Comparison of ENCODE assay signal across 7 mouse cellular contexts in genomic region chr7:66060066-66060956, GRCm38 (mm10). TPM values are rescaled to one million over a fixed set of nuclear protein-coding genes. Genes with fewer than 3 reads are reported as not detected.
A peak's percentile ranks its signal among the peaks of the same experiment; 100 is the strongest.
DNase-seq lines count a peak whose midpoint lies in the region; ATAC-seq lines count a peak whose summit lies in the region.

No protein-coding gene starts in this region.

- peak overlapping the region; percentile 93 for H3K9ac ChIP-seq in midbrain, embryonic 12.5 days (replicated peaks)

- H3K4me2 ChIP-seq in midbrain, embryonic 12.5 days (replicated peaks) = peak overlapping the region; percentile 88

- WGBS in embryonic facial prominence, embryonic 10.5 days = under 1% methylated on average over 64 of the region's 64 CpGs
- WGBS in limb, embryonic 10.5 days = under 1% methylated on average over 64 of the region's 64 CpGs
- WGBS in midbrain, embryonic 12.5 days = under 1% methylated on average over 64 of the region's 64 CpGs

- H3K27ac ChIP-seq in embryonic facial prominence, embryonic 10.5 days (replicated peaks) = peak overlapping the region; percentile 88
- peak overlapping the region; percentile 95 for H3K27ac ChIP-seq in limb, embryonic 10.5 days
- H3K27ac ChIP-seq in midbrain, embryonic 12.5 days (replicated peaks) = peak overlapping the region; percentile 73

- H3K4me1 ChIP-seq in embryonic facial prominence, embryonic 10.5 days = peaks cover 15% of the 10 kb centered on the region
- peaks cover 15% of the 10 kb centered on the region for H3K4me1 ChIP-seq in limb, embryonic 10.5 days
- H3K4me1 ChIP-seq in midbrain, embryonic 12.5 days = peaks cover 17% of the 10 kb centered on the region

- H3K9me3 ChIP-seq in embryonic facial prominence, embryonic 10.5 days = no peaks in the 10 kb centered on the region
- H3K9me3 ChIP-seq in limb, embryonic 10.5 days (replicated peaks) = no peaks in the 10 kb centered on the region
- H3K9me3 ChIP-seq in midbrain, embryonic 12.5 days = no peaks in the 10 kb centered on the region

- H3K27me3 ChIP-seq in embryonic facial prominence, embryonic 10.5 days (replicated peaks; ENCODE audit: low read depth, poor library complexity, severe bottlenecking) = 0 out of 2 replicates have a peak, but pooled peaks cover 5% of the 10 kb centered on the region
- H3K27me3 ChIP-seq in limb, embryonic 10.5 days (ENCODE audit: low read depth, poor library complexity, severe bottlenecking) = no peaks in the 10 kb centered on the region; the same call in 1 of the 2 replicates
- H3K27me3 ChIP-seq in midbrain, embryonic 12.5 days = peaks cover 10% of the 10 kb centered on the region; the same call in 1 of the 2 replicates

- peak overlapping the region; percentile 84 for H3K4me3 ChIP-seq in embryonic facial prominence, embryonic 10.5 days
- peak overlapping the region; percentile 98 for H3K4me3 ChIP-seq in limb, embryonic 10.5 days
- H3K4me3 ChIP-seq in midbrain, embryonic 12.5 days = peak overlapping the region; percentile 97

- DNase-seq in adrenal gland, postnatal 14 days = peak; percentile 94
- peak; percentile 93 for DNase-seq in embryonic facial prominence, embryonic 10.5 days (ENCODE audit: low spot score)
- peak; percentile 85 for DNase-seq in kidney, adult 11 months
- peak; percentile 94 for DNase-seq in limb, embryonic 10.5 days (ENCODE audit: low spot score)
- DNase-seq in skeletal muscle tissue, adult 2 months (ENCODE audit: low read depth, low spot score) = peak; percentile 68

- ATAC-seq in granulocyte monocyte progenitor cell, adult 5-6 weeks (replicated peaks; ENCODE audit: poor library complexity, severe bottlenecking) = peak; percentile 94
- peak; percentile 95 for ATAC-seq in midbrain, embryonic 12.5 days (ENCODE audit: low FRiP score, low read depth)

- H3K36me3 ChIP-seq in embryonic facial prominence, embryonic 10.5 days (replicated peaks) = peaks cover 30% of the 10 kb centered on the region
- peaks cover 33% of the 10 kb centered on the region for H3K36me3 ChIP-seq in limb, embryonic 10.5 days
- peaks cover 26% of the 10 kb centered on the region for H3K36me3 ChIP-seq in midbrain, embryonic 12.5 days

RNA-seq across cellular contexts. Expression of gene Snrpa1, which starts 1.5 kb away (rescaled TPM):
- total RNA-seq in adrenal gland, postnatal 14 days (2021) = 36.2 and 41.7 TPM in 2 replicates
- polyA plus RNA-seq in embryonic facial prominence, embryonic 10.5 days (2016; fragmentation: Nextera tagmentation; extraction: Ambion mirVana) = 273 and 281 TPM in 2 replicates
- total RNA-seq in granulocyte monocyte progenitor cell, adult 5-6 weeks (2014; fragmentation: Nextera tagmentation) = 137 and 142 TPM in 2 replicates
- total RNA-seq in granulocyte monocyte progenitor cell, adult 5-6 weeks (2017) = 132 and 144 TPM in 2 replicates
- polyA plus RNA-seq in limb, embryonic 10.5 days (2016; fragmentation: Nextera tagmentation; extraction: Ambion mirVana) = 276 and 312 TPM in 2 replicates
- polyA plus RNA-seq in midbrain, embryonic 12.5 days (2016; fragmentation: Nextera tagmentation; extraction: Ambion mirVana) = 193 and 201 TPM in 2 replicates

RNA-seq across cellular contexts. Expression of gene Gm45213, which starts 16.9 kb away (rescaled TPM):
- total RNA-seq in adrenal gland, postnatal 14 days (2021) = not detected in 2 replicates
- polyA plus RNA-seq in embryonic facial prominence, embryonic 10.5 days (2016; fragmentation: Nextera tagmentation; extraction: Ambion mirVana) = not detected in 2 replicates
- not detected in 2 replicates for total RNA-seq in granulocyte monocyte progenitor cell, adult 5-6 weeks (2014; fragmentation: Nextera tagmentation)
- total RNA-seq in granulocyte monocyte progenitor cell, adult 5-6 weeks (2017) = not detected in 2 replicates
- not detected in 2 replicates for polyA plus RNA-seq in limb, embryonic 10.5 days (2016; fragmentation: Nextera tagmentation; extraction: Ambion mirVana)
- polyA plus RNA-seq in midbrain, embryonic 12.5 days (2016; fragmentation: Nextera tagmentation; extraction: Ambion mirVana) = not detected in 2 replicates

RNA-seq across cellular contexts. Expression of gene Selenos, which starts 19.1 kb away (rescaled TPM):
- total RNA-seq in adrenal gland, postnatal 14 days (2021) = 81.4 and 90.2 TPM in 2 replicates
- polyA plus RNA-seq in embryonic facial prominence, embryonic 10.5 days (2016; fragmentation: Nextera tagmentation; extraction: Ambion mirVana) = 83.2 and 85.8 TPM in 2 replicates
- total RNA-seq in granulocyte monocyte progenitor cell, adult 5-6 weeks (2014; fragmentation: Nextera tagmentation) = 113 and 129 TPM in 2 replicates
- total RNA-seq in granulocyte monocyte progenitor cell, adult 5-6 weeks (2017) = 155 and 185 TPM in 2 replicates
- polyA plus RNA-seq in limb, embryonic 10.5 days (2016; fragmentation: Nextera tagmentation; extraction: Ambion mirVana) = 83.0 and 83.5 TPM in 2 replicates
- polyA plus RNA-seq in midbrain, embryonic 12.5 days (2016; fragmentation: Nextera tagmentation; extraction: Ambion mirVana) = 75.6 and 76.8 TPM in 2 replicates

RNA-seq across cellular contexts. Expression of gene Chsy1, which starts 49.0 kb away (rescaled TPM):
- 18.0 and 18.9 TPM in 2 replicates for total RNA-seq in adrenal gland, postnatal 14 days (2021)
- 12.5 and 13.4 TPM in 2 replicates for polyA plus RNA-seq in embryonic facial prominence, embryonic 10.5 days (2016; fragmentation: Nextera tagmentation; extraction: Ambion mirVana)
- 41.8 and 47.6 TPM in 2 replicates for total RNA-seq in granulocyte monocyte progenitor cell, adult 5-6 weeks (2014; fragmentation: Nextera tagmentation)
- 69.2 and 79.4 TPM in 2 replicates for total RNA-seq in granulocyte monocyte progenitor cell, adult 5-6 weeks (2017)
- 12.9 and 14.8 TPM in 2 replicates for polyA plus RNA-seq in limb, embryonic 10.5 days (2016; fragmentation: Nextera tagmentation; extraction: Ambion mirVana)
- 13.2 and 13.3 TPM in 2 replicates for polyA plus RNA-seq in midbrain, embryonic 12.5 days (2016; fragmentation: Nextera tagmentation; extraction: Ambion mirVana)

Comparison
In these comparisons a context has a peak if more than half of its experiments do, and no peak if none do; other contexts are left out.
1. Peak in every context shown above with its lines: DNase-seq, ATAC-seq, H3K4me3 ChIP-seq and H3K27ac ChIP-seq.